Mouse (Mus musculus) MEL (cell line): ENCODE data around the gene Zic3. TPM values are rescaled to one million over a fixed set of nuclear protein-coding genes. Genes with fewer than 3 reads are reported as not detected.

Experiments
- DNase-seq: peaks from one replicate; pipeline ENCODE4 v3.0.0; 2011; ENCODE audit warnings: low read depth, low spot score
- H3K27ac ChIP-seq: 2 replicates; pipeline ENCODE4 v1.5.1; 2012; ENCODE audit warnings: low read depth, mild to moderate bottlenecking, control low read depth, low read length, moderate library complexity; ENCODE audit not compliant: control insufficient read depth
- H3K27me3 ChIP-seq, 2 experiments: fragments of 150-350 bp in 1 of 2; sonication (generic) in 1 of 2; 2 replicates each; pipeline ENCODE4 v1.6.1; 2012; ENCODE audit warnings: low read length in 2 of 2, mild to moderate bottlenecking in 2 of 2, improper control_type of control experiment in 1 of 2, moderate library complexity in 1 of 2; ENCODE audit not compliant: insufficient read depth in 2 of 2, control insufficient read depth in 1 of 2
- H3K36me3 ChIP-seq, 2 experiments: 2 replicates each; pipeline ENCODE4 v1.6.1; 2012 to 2014; ENCODE audit warnings: low read length in 2 of 2, improper control_type of control experiment in 1 of 2, inconsistent platforms in 1 of 2, mild to moderate bottlenecking in 1 of 2; ENCODE audit not compliant: insufficient read depth in 2 of 2, control insufficient read depth in 1 of 2
- H3K4me1 ChIP-seq, 2 experiments: fragments of 150-350 bp in 1 of 2; sonication (generic) in 1 of 2; 2 replicates each; pipeline ENCODE4 v1.6.1; 2012; ENCODE audit warnings: low read length in 2 of 2, improper control_type of control experiment in 1 of 2, mild to moderate bottlenecking in 1 of 2; ENCODE audit not compliant: insufficient read depth in 2 of 2, control insufficient read depth in 1 of 2
- H3K4me3 ChIP-seq, 2 experiments: fragments of 150-350 bp in 1 of 2; sonication (generic) in 1 of 2; 2 replicates each; pipeline ENCODE4 v1.5.1; 2012; ENCODE audit warnings: low read depth in 2 of 2, low read length in 2 of 2, mild to moderate bottlenecking in 2 of 2, moderate library complexity in 2 of 2, control low read depth in 1 of 2, improper control_type of control experiment in 1 of 2; ENCODE audit not compliant: control insufficient read depth in 1 of 2, insufficient read depth in 1 of 2
- H3K79me2 ChIP-seq: 2 replicates; pipeline ENCODE4 v1.6.1; 2012; ENCODE audit warnings: mild to moderate bottlenecking, low read length, moderate library complexity; ENCODE audit not compliant: control insufficient read depth, poor library complexity, insufficient read depth
- H3K9ac ChIP-seq: 2 replicates; pipeline ENCODE4 v1.6.1; 2012; ENCODE audit warnings: low read depth, mild to moderate bottlenecking, control low read depth, low read length, moderate library complexity; ENCODE audit not compliant: control insufficient read depth, poor library complexity, severe bottlenecking
- H3K9me3 ChIP-seq: fragments of 150-350 bp; sonication (generic); replicated peaks from 2 replicates; pipeline ENCODE4 v1.6.1; 2012; ENCODE audit warnings: mild to moderate bottlenecking, low read length, improper control_type of control experiment, moderate library complexity; ENCODE audit not compliant: insufficient read depth
- BHLHE40 ChIP-seq: IDR thresholded peaks from 2 replicates; pipeline ENCODE4 v1.6.1; 2012; ENCODE audit warnings: low read depth, mild to moderate bottlenecking, inconsistent platforms, low read length, improper control_type of control experiment, borderline replicate concordance
- CHD1 ChIP-seq: IDR thresholded peaks from 2 replicates; pipeline ENCODE4 v1.6.1; 2012; ENCODE audit warnings: low read depth, mild to moderate bottlenecking, inconsistent platforms, low read length, improper control_type of control experiment
- E2F4 ChIP-seq: IDR thresholded peaks from 2 replicates; pipeline ENCODE4 v1.6.1; 2011; ENCODE audit warnings: low read depth, low read length, improper control_type of control experiment, borderline replicate concordance
- HCFC1 ChIP-seq: IDR thresholded peaks from 2 replicates; pipeline ENCODE4 v1.6.1; 2012; ENCODE audit warnings: low read depth, mild to moderate bottlenecking, inconsistent platforms, low read length, improper control_type of control experiment, moderate library complexity
- JUND ChIP-seq: IDR thresholded peaks from 2 replicates; pipeline ENCODE4 v1.6.1; 2011; ENCODE audit warnings: low read depth, mild to moderate bottlenecking, improper control_type of control experiment, low read length
- MAFK ChIP-seq: IDR thresholded peaks from 2 replicates; pipeline ENCODE4 v1.6.1; 2011; ENCODE audit warnings: low read depth, mild to moderate bottlenecking, low read length, improper control_type of control experiment, borderline replicate concordance
- MAZ ChIP-seq: IDR thresholded peaks from 2 replicates; pipeline ENCODE4 v1.6.1; 2012; ENCODE audit warnings: low read depth, mild to moderate bottlenecking, inconsistent platforms, low read length, improper control_type of control experiment
- MEF2A ChIP-seq: IDR thresholded peaks from 2 replicates; pipeline ENCODE4 v1.6.1; 2014; ENCODE audit warnings: low read depth, mild to moderate bottlenecking, inconsistent platforms, low read length, improper control_type of control experiment; ENCODE audit not compliant: poor library complexity, insufficient replicate concordance, severe bottlenecking; ENCODE audit errors: extremely low read depth
- MYB ChIP-seq: IDR thresholded peaks from 2 replicates; pipeline ENCODE4 v1.6.1; 2011; ENCODE audit warnings: mild to moderate bottlenecking, low read depth, low read length, improper control_type of control experiment
- NELFE ChIP-seq: IDR thresholded peaks from 2 replicates; pipeline ENCODE4 v1.6.1; 2011; ENCODE audit warnings: low read depth, low read length, improper control_type of control experiment
- POLR2AphosphoS2 ChIP-seq: IDR thresholded peaks from 2 replicates; pipeline ENCODE4 v1.6.1; 2011; ENCODE audit warnings: low read length, improper control_type of control experiment
- RCOR1 ChIP-seq: IDR thresholded peaks from 2 replicates; pipeline ENCODE4 v1.6.1; 2012; ENCODE audit warnings: low read depth, mild to moderate bottlenecking, inconsistent platforms, low read length, improper control_type of control experiment
- SMC3 ChIP-seq: IDR thresholded peaks from 2 replicates; pipeline ENCODE4 v1.6.1; 2011; ENCODE audit warnings: low read depth, low read length, improper control_type of control experiment
- TAL1 ChIP-seq: IDR thresholded peaks from 2 replicates; pipeline ENCODE4 v1.6.1; 2012; ENCODE audit warnings: mild to moderate bottlenecking, inconsistent platforms, low read length, moderate library complexity, mixed read lengths
- TBP ChIP-seq: IDR thresholded peaks from 2 replicates; pipeline ENCODE4 v1.8.0; 2011; ENCODE audit warnings: low read depth, low read length, improper control_type of control experiment
- TCF12 ChIP-seq: IDR thresholded peaks from 2 replicates; pipeline ENCODE4 v1.6.1; 2014; ENCODE audit warnings: low read depth, mild to moderate bottlenecking, inconsistent platforms, low read length, improper control_type of control experiment, moderate library complexity
- UBTF ChIP-seq: IDR thresholded peaks from 2 replicates; pipeline ENCODE4 v1.6.1; 2012; ENCODE audit warnings: low read depth, mild to moderate bottlenecking, inconsistent platforms, low read length, improper control_type of control experiment, moderate library complexity, borderline replicate concordance; ENCODE audit not compliant: insufficient read depth
- USF2 ChIP-seq, 2 experiments: IDR thresholded peaks; 2 replicates each; pipeline ENCODE4 v1.6.1; 2011 to 2012; ENCODE audit warnings: improper control_type of control experiment in 2 of 2, low read length in 2 of 2, borderline replicate concordance in 1 of 2, inconsistent platforms in 1 of 2, low read depth in 1 of 2, mild to moderate bottlenecking in 1 of 2; ENCODE audit not compliant: insufficient read depth in 1 of 2
- ZC3H11A ChIP-seq: IDR thresholded peaks from 2 replicates; pipeline ENCODE4 v1.6.1; 2012; ENCODE audit warnings: low read depth, mild to moderate bottlenecking, inconsistent platforms, low read length, improper control_type of control experiment
- ZKSCAN1 ChIP-seq: IDR thresholded peaks from 2 replicates; pipeline ENCODE4 v1.6.1; 2012; ENCODE audit warnings: low read depth, mild to moderate bottlenecking, inconsistent platforms, low read length, improper control_type of control experiment, moderate library complexity
- polyA plus RNA-seq, 2 experiments: library from polyadenylated mRNA; stranded (reverse) in 1 of 2; unstranded in 1 of 2; fragments of >175 nt in 1 of 2; fragments of >200 nt in 1 of 2; gene quantifications; 2 replicates each; pipeline versions ENCODE4 v1.2.1 to v1.2.4; 2012; ENCODE audit warnings: low replicate concordance in 2 of 2, low read depth in 1 of 2; ENCODE audit not compliant: insufficient read length in 2 of 2, insufficient read depth in 1 of 2, missing spikeins in 1 of 2
- total RNA-seq: library from RNA; depleted of rRNA; stranded (reverse); fragments of 300-350 nt; gene quantifications from 2 replicates; pipeline ENCODE4 v1.2.3, GENCODE M21; 2012

Zic3 gene
- total and polyA plus RNA-seq, 3 experiments = not detected

DNA sequence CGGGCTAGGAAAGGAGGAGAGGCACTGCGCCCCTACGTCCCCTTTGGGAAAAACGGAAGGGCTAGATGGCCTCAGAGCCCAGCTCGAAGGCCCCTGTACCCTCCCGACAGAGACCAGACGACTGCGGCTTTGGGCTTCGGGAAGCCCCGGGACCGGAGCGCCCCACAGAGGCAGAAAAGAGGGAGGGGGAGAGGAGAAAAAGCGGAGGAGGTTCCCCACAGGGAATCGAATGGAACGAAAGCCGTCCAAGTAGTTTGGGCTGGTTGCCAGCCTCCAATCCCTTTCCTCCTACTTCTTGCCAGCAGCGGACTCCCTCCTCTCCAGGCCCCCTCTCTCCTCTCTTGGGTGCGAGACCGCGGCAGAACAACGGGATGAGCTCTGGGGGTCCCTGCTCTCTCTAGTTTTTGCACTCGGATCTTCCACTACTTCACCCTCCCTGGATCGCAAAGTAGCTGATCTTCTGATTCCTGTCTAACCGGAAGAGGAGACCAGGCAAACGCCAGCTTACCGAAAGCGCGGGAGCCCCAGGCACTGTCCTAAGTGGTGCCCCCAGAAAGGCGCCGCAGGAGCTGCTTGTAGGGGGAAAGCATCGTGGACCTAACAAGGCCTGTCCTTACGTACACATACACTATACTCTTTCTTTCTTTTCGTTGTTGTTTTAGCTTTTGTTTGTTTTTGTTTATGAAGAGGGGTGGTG is 3.1 kb upstream of the Zic3 start:
- no peak overlapping the region for H3K27ac ChIP-seq
- TF ChIP-seq MAFK = no peak
- no peak for TF ChIP-seq NELFE
- no peak for TF ChIP-seq UBTF
- no peak for TF ChIP-seq CHD1
- TF ChIP-seq SMC3 = no peak
- TF ChIP-seq MYB = no peak
- TF ChIP-seq ZKSCAN1 = no peak
- TF ChIP-seq HCFC1 = no peak
- no peak for TF ChIP-seq TAL1
- TF ChIP-seq USF2 (IDR thresholded peaks at IDR 0.05; ENCODE audit: borderline replicate concordance in 1 of 2, insufficient read depth in 1 of 2, low read depth in 1 of 2, low read length in 2 of 2) = no peak
- TF ChIP-seq ZC3H11A = no peak
- no peak for TF ChIP-seq RCOR1
- no peak for TF ChIP-seq POLR2AphosphoS2
- no peak for TF ChIP-seq BHLHE40
- no peak for TF ChIP-seq TCF12
- TF ChIP-seq E2F4 = no peak
- no peak overlapping the region for H3K9ac ChIP-seq
- no peaks in the 10 kb centered on the region for H3K27me3 ChIP-seq
- no peaks in the 10 kb centered on the region for H3K36me3 ChIP-seq
- no peak for DNase-seq
- H3K79me2 ChIP-seq = no peaks in the 10 kb centered on the region
- H3K4me3 ChIP-seq = no peak overlapping the region
- H3K9me3 ChIP-seq = no peaks in the 10 kb centered on the region
- no peaks in the 10 kb centered on the region for H3K4me1 ChIP-seq

DNA sequence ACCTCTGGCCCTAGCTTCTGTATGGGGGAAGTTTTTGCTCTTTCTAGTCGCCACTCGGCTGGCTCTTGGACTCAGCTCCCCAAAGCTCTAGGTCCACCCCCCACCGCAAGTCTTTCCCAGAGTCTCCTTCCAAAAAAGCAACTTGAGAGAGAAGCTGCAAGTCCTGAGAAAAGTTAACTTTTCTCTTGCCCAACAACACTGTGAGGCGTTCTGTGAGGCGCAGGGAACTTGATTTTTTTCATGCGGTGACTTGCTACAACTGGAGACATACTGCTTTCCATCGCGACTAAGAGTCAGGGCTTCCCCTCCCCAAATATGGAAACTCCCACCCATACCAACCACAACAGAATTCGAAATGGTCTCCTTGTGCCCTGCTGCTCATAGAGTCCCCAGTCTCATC is 5.1 kb downstream of the Zic3 start:
- Histone ChIP-seq H3K79me2 (no peaks in the 10 kb centered on the region), H3K36me3 (no peaks in the 10 kb centered on the region), H3K4me3 (no peak overlapping the region), H3K27me3 (no peaks in the 10 kb centered on the region), H3K9ac (no peak overlapping the region), H3K9me3 (no peaks in the 10 kb centered on the region), H3K27ac (no peak overlapping the region), H3K4me1 (no peaks in the 10 kb centered on the region)
- TF ChIP-seq JUND = no peak
- no peak for TF ChIP-seq MAZ
- no peak for TF ChIP-seq BHLHE40
- no peak for TF ChIP-seq USF2 (IDR thresholded peaks at IDR 0.05; ENCODE audit: borderline replicate concordance in 1 of 2, insufficient read depth in 1 of 2, low read depth in 1 of 2, low read length in 2 of 2)
- no peak for TF ChIP-seq MEF2A
- no peak for TF ChIP-seq TBP
- no peak for TF ChIP-seq UBTF
- TF ChIP-seq NELFE = no peak
- DNase-seq = no peak
